Mouse (Mus musculus): Measurements from ENCODE around the gene Srd5a1.

DNA sequence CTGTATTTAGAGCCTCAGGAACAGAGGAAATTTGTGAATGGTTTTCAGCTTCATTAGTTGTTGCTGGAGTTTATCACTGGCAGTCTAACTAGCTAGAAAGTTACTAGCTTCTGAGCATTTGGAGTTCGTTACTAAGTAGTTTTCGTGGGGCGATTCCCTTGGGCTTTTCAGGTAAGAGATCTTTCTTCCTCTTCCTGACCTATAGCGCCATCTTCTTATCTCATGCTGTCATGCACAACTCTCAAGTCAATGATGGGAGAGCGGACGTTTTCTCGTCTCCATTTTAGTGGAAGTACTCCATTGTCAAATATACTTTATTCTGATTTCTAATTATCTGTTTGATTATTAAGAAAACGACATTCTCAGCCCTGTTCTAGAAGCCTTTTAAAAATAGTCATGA lies 61.3 kb downstream of the Srd5a1 start:
- TF ChIP-seq CTCF (IDR thresholded peaks at IDR 0.05; ENCODE audit: insufficient read depth, low read length) (no peak), POLR2A (IDR thresholded peaks at IDR 0.05; ENCODE audit: borderline replicate concordance, extremely low read depth, low read depth, low read length) (no peak)

Measured in lung, adult 2 months (tissue).